Mouse (Mus musculus): Measurements from ENCODE around the gene Pla2g2d. TPM values are rescaled to one million over a fixed set of nuclear protein-coding genes. Genes with fewer than 3 reads are reported as not detected.

Gene Pla2g2d
- total and polyA plus RNA-seq, 2 experiments from 2014 or later = not detected

DNA sequence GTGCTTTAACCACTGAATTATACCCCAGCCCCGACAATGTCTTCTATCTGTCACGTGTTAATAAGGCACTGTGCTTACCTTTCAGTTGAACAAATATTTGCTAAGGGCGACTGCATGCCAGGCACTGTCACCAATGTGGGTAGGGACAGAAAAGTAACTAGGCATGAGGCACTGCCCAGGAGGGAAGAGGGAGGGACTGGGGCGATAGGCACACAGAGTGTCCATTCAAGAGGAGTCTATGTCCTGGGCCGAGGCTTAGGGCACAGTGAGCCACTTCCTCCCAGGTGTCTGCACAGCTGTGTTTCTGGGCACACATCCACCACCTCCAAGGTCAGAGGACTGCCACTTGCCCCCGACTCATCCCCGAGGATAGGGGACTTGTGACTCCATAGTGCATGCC, 38.5 kb upstream of the Pla2g2d start, which contains the start of gene Ubxn10:
Ubxn10 (minus strand) TSS at position 137 of the 400 bp plus-strand sequence.
- Histone ChIP-seq H3K27me3 (ENCODE audit: control insufficient read depth, insufficient read depth, low read length) (0 out of 2 replicates have a peak, but pooled peaks cover 5% of the 10 kb centered on the region), H3K4me2 (ENCODE audit: low read depth, low read length) (no peak within 1 kb of the TSS), H3K27ac (ENCODE audit: low read depth) (no peak within 1 kb of the TSS), H3K36me3 (replicated peaks; ENCODE audit: control insufficient read depth, insufficient read depth, low read length) (no peaks in the 10 kb centered on the region), H3K4me3 (ENCODE audit: low read depth, low read length) (no peak within 1 kb of the TSS), H3K9me3 (replicated peaks; ENCODE audit: control insufficient read depth, low read length) (no peaks in the 10 kb centered on the region), H3K9ac (replicated peaks; ENCODE audit: low read depth, low read length) (no peak within 1 kb of the TSS), H3K4me1 (ENCODE audit: control insufficient read depth, insufficient read depth) (no peaks in the 10 kb centered on the region)
- DNase-seq (ENCODE audit: low spot score) = no peak
- WGBS = 59% methylated on average over 7 of the region's 7 CpGs
- TF ChIP-seq CTCF (IDR thresholded peaks at IDR 0.05; ENCODE audit: low read depth) (no peak), EP300 (IDR thresholded peaks at IDR 0.05; ENCODE audit: low read depth) (no peak)
- no peak for ATAC-seq (ENCODE audit: insufficient read depth, low read depth)

DNA sequence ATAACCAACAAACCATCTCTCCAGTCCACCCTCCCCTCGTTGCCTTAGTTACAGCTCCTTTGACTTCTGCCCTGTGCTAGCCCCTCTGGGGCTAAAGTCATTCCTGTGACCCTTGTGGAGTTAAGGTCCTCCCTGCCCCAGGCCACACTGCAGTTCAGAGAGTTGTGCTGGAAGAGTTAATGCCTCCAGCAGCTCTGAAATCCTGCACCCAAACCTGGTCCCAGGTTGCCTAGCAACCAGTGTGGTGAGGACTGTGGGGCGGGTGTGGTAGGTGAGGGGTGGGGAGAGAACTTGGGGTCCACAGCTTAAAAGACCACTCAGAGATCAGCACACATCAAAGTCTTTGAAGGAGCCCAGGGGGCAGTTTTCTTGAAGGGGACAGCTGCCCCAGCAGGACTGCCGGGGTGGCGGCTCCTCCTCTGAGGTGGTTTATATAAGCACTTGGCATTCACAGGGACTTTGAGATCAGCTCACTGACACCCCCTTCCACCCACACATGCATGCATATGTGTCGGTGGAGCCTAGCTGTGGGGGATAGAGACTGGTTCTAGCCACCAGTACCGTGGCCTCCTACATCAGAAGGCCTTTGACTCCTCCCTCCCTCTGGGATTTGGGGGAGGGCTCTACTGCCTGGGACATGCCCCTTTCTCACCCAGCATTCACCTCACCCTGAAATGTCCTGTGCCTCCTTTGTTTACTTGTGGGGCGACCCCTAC, 36.2 kb upstream of the Pla2g2d start:
- Histone ChIP-seq H3K27ac (ENCODE audit: low read depth) (no peak overlapping the region), H3K4me1 (ENCODE audit: control insufficient read depth, insufficient read depth) (no peaks in the 10 kb centered on the region), H3K9me3 (replicated peaks; ENCODE audit: control insufficient read depth, low read length) (no peaks in the 10 kb centered on the region), H3K4me3 (ENCODE audit: low read depth, low read length) (no peak overlapping the region), H3K27me3 (ENCODE audit: control insufficient read depth, insufficient read depth, low read length) (peaks cover 11% of the 10 kb centered on the region; the same call in 1 of the 2 replicates), H3K9ac (replicated peaks; ENCODE audit: low read depth, low read length) (no peak overlapping the region), H3K4me2 (ENCODE audit: low read depth, low read length) (no peak overlapping the region), H3K36me3 (replicated peaks; ENCODE audit: control insufficient read depth, insufficient read depth, low read length) (no peaks in the 10 kb centered on the region)
- no peak for ATAC-seq (ENCODE audit: insufficient read depth, low read depth)
- DNase-seq (ENCODE audit: low spot score) = no peak
- 40% methylated on average over 7 of the region's 7 CpGs for WGBS
- no peak for TF ChIP-seq CTCF (IDR thresholded peaks at IDR 0.05; ENCODE audit: low read depth)
- no peak for TF ChIP-seq EP300 (IDR thresholded peaks at IDR 0.05; ENCODE audit: low read depth)

DNA sequence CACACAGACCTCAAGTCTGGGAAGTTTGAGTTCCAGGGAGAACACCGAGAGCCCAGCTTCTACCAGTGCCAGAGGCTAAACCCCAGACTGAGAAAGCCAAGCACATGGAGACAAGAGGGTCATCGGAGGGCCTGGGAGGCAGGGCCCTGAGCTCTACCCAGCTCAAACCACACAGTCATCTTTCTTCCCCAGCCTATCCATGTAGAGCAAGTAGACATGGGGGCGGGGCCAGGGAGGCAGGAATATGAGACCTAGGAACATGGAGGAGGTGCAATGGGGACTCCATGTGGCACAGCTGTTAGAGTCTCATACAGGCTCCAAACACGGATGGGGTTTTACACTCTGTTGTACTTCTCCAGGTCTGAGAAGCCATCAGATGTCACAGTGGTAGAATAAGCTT, 29.7 kb upstream of the Pla2g2d start:
- Histone ChIP-seq H3K4me2 (ENCODE audit: low read depth, low read length) (no peak overlapping the region), H3K27me3 (ENCODE audit: control insufficient read depth, insufficient read depth, low read length) (peaks cover 33% of the 10 kb centered on the region), H3K9me3 (replicated peaks; ENCODE audit: control insufficient read depth, low read length) (no peaks in the 10 kb centered on the region), H3K4me3 (ENCODE audit: low read depth, low read length) (no peak overlapping the region), H3K4me1 (ENCODE audit: control insufficient read depth, insufficient read depth) (no peaks in the 10 kb centered on the region), H3K27ac (ENCODE audit: low read depth) (no peak overlapping the region), H3K9ac (replicated peaks; ENCODE audit: low read depth, low read length) (no peak overlapping the region), H3K36me3 (replicated peaks; ENCODE audit: control insufficient read depth, insufficient read depth, low read length) (no peaks in the 10 kb centered on the region)
- TF ChIP-seq CTCF (IDR thresholded peaks at IDR 0.05; ENCODE audit: low read depth) = no peak
- no peak for TF ChIP-seq EP300 (IDR thresholded peaks at IDR 0.05; ENCODE audit: low read depth)
- 65% methylated on average over 4 of the region's 4 CpGs for WGBS
- DNase-seq (ENCODE audit: low spot score) (no peak), ATAC-seq (ENCODE audit: insufficient read depth, low read depth) (no peak)

DNA sequence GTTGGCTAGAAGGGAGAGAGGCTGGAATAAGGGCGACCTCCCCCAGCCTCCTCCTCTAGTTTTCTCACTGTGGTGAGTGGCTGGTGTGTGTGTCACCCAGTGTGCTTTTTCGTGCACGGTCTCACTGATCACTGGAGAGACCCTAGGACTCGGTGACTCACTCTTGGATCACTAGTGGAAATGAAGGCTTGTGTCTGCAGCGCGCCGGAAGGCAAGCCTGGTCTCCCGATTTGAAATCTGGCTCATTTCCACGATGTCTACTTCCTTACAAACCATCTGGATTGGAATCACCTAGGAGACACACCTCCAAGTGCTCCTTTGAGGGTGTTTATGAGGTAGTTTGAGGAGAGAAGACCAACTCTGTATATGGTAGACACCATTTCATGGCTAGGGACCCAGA, 28.7 kb upstream of the Pla2g2d start:
- Histone ChIP-seq H3K27me3 (ENCODE audit: control insufficient read depth, insufficient read depth, low read length) (peaks cover 28% of the 10 kb centered on the region), H3K9ac (replicated peaks; ENCODE audit: low read depth, low read length) (no peak overlapping the region), H3K36me3 (replicated peaks; ENCODE audit: control insufficient read depth, insufficient read depth, low read length) (no peaks in the 10 kb centered on the region), H3K27ac (ENCODE audit: low read depth) (no peak overlapping the region), H3K4me2 (ENCODE audit: low read depth, low read length) (no peak overlapping the region), H3K4me3 (ENCODE audit: low read depth, low read length) (no peak overlapping the region), H3K4me1 (ENCODE audit: control insufficient read depth, insufficient read depth) (no peaks in the 10 kb centered on the region), H3K9me3 (replicated peaks; ENCODE audit: control insufficient read depth, low read length) (no peaks in the 10 kb centered on the region)
- DNase-seq (ENCODE audit: low spot score) = no peak
- no peak for ATAC-seq (ENCODE audit: insufficient read depth, low read depth)
- 76% methylated on average over 9 of the region's 9 CpGs for WGBS
- TF ChIP-seq CTCF (IDR thresholded peaks at IDR 0.05; ENCODE audit: low read depth) (no peak), EP300 (IDR thresholded peaks at IDR 0.05; ENCODE audit: low read depth) (no peak)

DNA sequence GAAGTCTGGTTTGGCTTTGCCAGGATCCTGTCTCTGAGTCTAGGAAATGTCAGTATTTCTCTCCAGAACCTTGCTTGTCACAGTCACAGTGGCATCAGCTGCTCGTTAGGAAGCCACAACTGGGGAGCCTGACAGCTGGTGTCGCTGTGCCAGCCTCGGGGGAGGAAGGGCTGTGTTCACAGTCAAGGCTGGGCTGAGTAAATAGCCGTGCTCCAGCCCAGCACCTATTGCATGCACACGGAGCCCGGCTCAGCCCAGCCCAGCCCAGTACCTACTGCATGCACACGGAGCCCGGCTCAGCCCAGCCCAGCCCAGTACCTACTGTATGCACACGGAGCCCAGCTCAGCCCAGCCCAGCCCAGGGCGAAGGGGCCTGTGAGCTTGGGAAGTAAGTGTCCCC, 27.7 kb upstream of the Pla2g2d start:
- no peak for TF ChIP-seq EP300 (IDR thresholded peaks at IDR 0.05; ENCODE audit: low read depth)
- TF ChIP-seq CTCF (IDR thresholded peaks at IDR 0.05; ENCODE audit: low read depth) = no peak

More for the DNA sequence above, 27.7 kb upstream of the Pla2g2d start:
- no peak overlapping the region for H3K9ac ChIP-seq (replicated peaks; ENCODE audit: low read depth, low read length)
- H3K27ac ChIP-seq (ENCODE audit: low read depth) = no peak overlapping the region
- no peaks in the 10 kb centered on the region for H3K4me1 ChIP-seq (ENCODE audit: control insufficient read depth, insufficient read depth)
- H3K36me3 ChIP-seq (replicated peaks; ENCODE audit: control insufficient read depth, insufficient read depth, low read length) = no peaks in the 10 kb centered on the region
- peaks cover 28% of the 10 kb centered on the region for H3K27me3 ChIP-seq (ENCODE audit: control insufficient read depth, insufficient read depth, low read length)
- DNase-seq (ENCODE audit: low spot score) = no peak
- no peaks in the 10 kb centered on the region for H3K9me3 ChIP-seq (replicated peaks; ENCODE audit: control insufficient read depth, low read length)
- no peak overlapping the region for H3K4me3 ChIP-seq (ENCODE audit: low read depth, low read length)
- WGBS = 67% methylated on average over 10 of the region's 10 CpGs
- no peak for ATAC-seq (ENCODE audit: insufficient read depth, low read depth)
- H3K4me2 ChIP-seq (ENCODE audit: low read depth, low read length) = no peak overlapping the region
